Mouse (Mus musculus) hindbrain, postnatal 0 days (tissue): ENCODE measurements around the gene Elf4. TPM values are rescaled to one million over a fixed set of nuclear protein-coding genes. Genes with fewer than 3 reads are reported as not detected.
A peak's percentile ranks its signal among the peaks of the same experiment; 100 is the strongest.

Experiments
- ATAC-seq: fragments of 200-750 bp; cut with Nextera tagmentation; 2 replicates; pipeline ENCODE4 v1.8.0; 2017; ENCODE audit warnings: mild to moderate bottlenecking, moderate TSS enrichment, moderate library complexity
- DNase-seq: peaks from one replicate; pipeline ENCODE4 v3.0.0-alpha.2; 2015; ENCODE audit warnings: low spot score
- H3K27ac ChIP-seq: fragments of 300-500 bp; sonication (generic); 2 replicates; pipeline ENCODE4 v1.5.1; 2014; ENCODE audit warnings: mild to moderate bottlenecking
- H3K27me3 ChIP-seq: fragments of 300-500 bp; sonication (generic); 2 replicates; pipeline ENCODE4 v1.6.1; 2014; ENCODE audit warnings: low read length, mixed read lengths; ENCODE audit not compliant: insufficient read depth
- H3K36me3 ChIP-seq: fragments of 300-500 bp; sonication (generic); 2 replicates; pipeline ENCODE4 v1.6.1; 2014; ENCODE audit warnings: low read length, mixed read lengths; ENCODE audit not compliant: insufficient read depth
- H3K4me1 ChIP-seq: fragments of 300-500 bp; sonication (generic); 2 replicates; pipeline ENCODE4 v1.6.1; 2014; ENCODE audit warnings: antibody characterized with exemption, low read length, mixed read lengths; ENCODE audit not compliant: insufficient read depth
- H3K4me2 ChIP-seq: fragments of 300-500 bp; sonication (generic); 2 replicates; pipeline ENCODE4 v1.6.1; 2014; ENCODE audit warnings: low read depth, mild to moderate bottlenecking, low read length, moderate library complexity, mixed read lengths
- H3K4me3 ChIP-seq: fragments of 300-500 bp; sonication (generic); 2 replicates; pipeline ENCODE4 v1.5.1; 2014; ENCODE audit warnings: low read length
- H3K9ac ChIP-seq: fragments of 300-500 bp; sonication (generic); replicated peaks from 2 replicates; pipeline ENCODE4 v1.6.1; 2014; ENCODE audit warnings: mild to moderate bottlenecking, low read length, moderate library complexity, mixed read lengths
- H3K9me3 ChIP-seq: fragments of 300-500 bp; sonication (generic); 2 replicates; pipeline ENCODE4 v1.6.1; 2016; ENCODE audit warnings: low read length, mixed read lengths
- CTCF ChIP-seq: IDR thresholded peaks from 2 replicates; pipeline ENCODE4 v1.5.1; 2016; ENCODE audit warnings: antibody characterized with exemption, control low read depth, low read depth
- WGBS: fragments of 180-500 bp; shearing (Covaris S2); extraction: QIAGEN DNeasy Blood & Tissue Kit; methylation state at CpG from one replicate; pipeline ENCODE4 v1.1.7; 2014; 5-methylcytosine and 5-hydroxymethylcytosine counted together
- polyA plus RNA-seq: library from polyadenylated mRNA; unstranded; fragments of >200 nt; fragmentation: Nextera tagmentation; extraction: Ambion mirVana; gene quantifications from 2 replicates; pipeline ENCODE4 v1.2.1, GENCODE M21; 2015
- total RNA-seq: library from RNA; depleted of rRNA; stranded (reverse); fragments of >200 nt; gene quantifications from 2 replicates; pipeline ENCODE4 v1.2.3, GENCODE M21; 2014

Gene Elf4
- total and polyA plus RNA-seq, 2 experiments from 2014 or later = 0.34 to 0.78 TPM

- 26% methylated on average over 73 of the region's 91 CpGs for WGBS
- ATAC-seq (peak; percentile 55; the same call in 1 of the 2 replicates), DNase-seq (peak; percentile 12)
- Histone ChIP-seq H3K4me2 (peak overlapping the region; percentile 42), H3K4me3 (peak overlapping the region; percentile 36), H3K4me1 (no peaks in the 10 kb centered on the region), H3K36me3 (no peaks in the 10 kb centered on the region), H3K27me3 (no peaks in the 10 kb centered on the region), H3K27ac (no peak overlapping the region), H3K9ac (no peak overlapping the region), H3K9me3 (no peaks in the 10 kb centered on the region)
- TF ChIP-seq CTCF = no peak
These were observed 9.0 kb downstream of the Elf4 start for GRCm38 (mm10) chrX:48453736-48454494.

GRCm38 (mm10) chrX:48452931-48453673 lies 9.8 kb downstream of the Elf4 start:
- DNase-seq (no peak), ATAC-seq (no peak)
- Histone ChIP-seq H3K9me3 (no peaks in the 10 kb centered on the region), H3K27ac (no peak overlapping the region), H3K9ac (no peak overlapping the region), H3K4me1 (no peaks in the 10 kb centered on the region), H3K36me3 (no peaks in the 10 kb centered on the region), H3K27me3 (no peaks in the 10 kb centered on the region), H3K4me2 (peak overlapping the region; percentile 42), H3K4me3 (peak overlapping the region; percentile 36)
- WGBS = 40% methylated on average over 49 of the region's 71 CpGs
- no peak for TF ChIP-seq CTCF

GRCm38 (mm10) chrX:48452231-48452890 lies 10.6 kb downstream of the Elf4 start:
- Histone ChIP-seq H3K27ac (no peak overlapping the region), H3K4me3 (no peak overlapping the region; the same call in 1 of the 2 replicates), H3K27me3 (no peaks in the 10 kb centered on the region), H3K4me2 (peak overlapping the region; percentile 42; the same call in 1 of the 2 replicates), H3K4me1 (no peaks in the 10 kb centered on the region), H3K9me3 (no peaks in the 10 kb centered on the region), H3K36me3 (no peaks in the 10 kb centered on the region), H3K9ac (no peak overlapping the region)
- DNase-seq (no peak), ATAC-seq (no peak)
- TF ChIP-seq CTCF = no peak
- 38% methylated on average over 9 of the region's 9 CpGs for WGBS

- no peaks in the 10 kb centered on the region for H3K9me3 ChIP-seq
- no peak overlapping the region for H3K27ac ChIP-seq
- H3K36me3 ChIP-seq = no peaks in the 10 kb centered on the region
- no peak overlapping the region for H3K4me2 ChIP-seq
- no peak for TF ChIP-seq CTCF
- DNase-seq (no peak), ATAC-seq (no peak)
- H3K27me3 ChIP-seq = no peaks in the 10 kb centered on the region
- no peaks in the 10 kb centered on the region for H3K4me1 ChIP-seq
- WGBS = 38% methylated on average over 10 of the region's 10 CpGs
- no peak overlapping the region for H3K9ac ChIP-seq
- H3K4me3 ChIP-seq = no peak overlapping the region
These were observed 13.3 kb downstream of the Elf4 start for GRCm38 (mm10) chrX:48449646-48450045.

DNA sequence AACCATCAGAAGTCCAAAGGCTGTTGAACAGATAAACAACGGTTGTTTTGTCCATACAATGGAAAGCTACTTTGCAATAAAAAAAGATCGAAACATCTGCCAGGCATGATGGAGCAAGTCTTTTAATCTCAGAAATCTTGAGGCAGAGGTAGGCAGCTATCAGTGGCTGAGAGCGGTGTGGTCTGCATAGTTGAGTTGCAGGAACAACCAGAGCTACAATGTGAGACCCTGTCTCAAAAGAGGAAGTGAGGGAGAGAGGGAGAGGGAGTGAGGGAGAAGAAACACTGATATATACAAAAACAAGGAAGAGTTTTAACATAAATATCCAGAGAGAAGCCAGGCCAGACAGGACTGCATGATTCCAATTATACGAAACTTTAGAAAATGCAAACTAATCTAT lies 18.3 kb downstream of the Elf4 start:
- Histone ChIP-seq H3K9ac (no peak overlapping the region), H3K4me3 (no peak overlapping the region), H3K27me3 (no peaks in the 10 kb centered on the region), H3K4me1 (no peaks in the 10 kb centered on the region), H3K4me2 (no peak overlapping the region), H3K36me3 (no peaks in the 10 kb centered on the region), H3K9me3 (no peaks in the 10 kb centered on the region), H3K27ac (no peak overlapping the region)
- ATAC-seq (no peak), DNase-seq (no peak)
- TF ChIP-seq CTCF = no peak
- 88% methylated on average over 4 of the region's 4 CpGs for WGBS

DNA sequence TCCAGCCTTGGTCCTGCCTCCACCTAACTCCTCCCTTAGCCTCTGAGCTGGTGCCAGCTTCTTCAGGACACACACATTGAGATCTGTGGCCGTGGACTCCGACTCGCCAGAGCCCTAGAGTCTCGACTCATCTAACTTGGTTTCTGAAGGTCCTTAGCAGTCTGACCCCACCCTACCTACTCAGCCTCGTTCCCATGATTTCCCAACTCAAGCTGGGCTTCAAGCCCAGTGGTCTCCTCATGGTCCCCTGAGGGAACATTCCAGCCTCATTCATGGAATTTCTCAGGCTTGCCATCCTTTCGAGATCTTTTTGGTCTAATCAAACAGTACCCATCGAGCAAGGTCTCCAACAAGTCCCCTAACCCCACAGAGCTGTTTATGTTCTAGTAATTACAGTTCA lies 21.0 kb downstream of the Elf4 start:
- 81% methylated on average over 7 of the region's 7 CpGs for WGBS
- H3K27ac ChIP-seq = no peak overlapping the region
- no peak overlapping the region for H3K4me2 ChIP-seq
- no peaks in the 10 kb centered on the region for H3K4me1 ChIP-seq
- no peak for TF ChIP-seq CTCF
- no peaks in the 10 kb centered on the region for H3K9me3 ChIP-seq
- no peaks in the 10 kb centered on the region for H3K27me3 ChIP-seq
- H3K4me3 ChIP-seq = no peak overlapping the region
- ATAC-seq (no peak), DNase-seq (no peak)
- H3K36me3 ChIP-seq = no peaks in the 10 kb centered on the region
- H3K9ac ChIP-seq = no peak overlapping the region
